Mouse (Mus musculus) MEL (cell line): ENCODE measurements around the gene Snd1. TPM values are rescaled to one million over a fixed set of nuclear protein-coding genes. Genes with fewer than 3 reads are reported as not detected.

Source experiments
- DNase-seq: peaks from one replicate; pipeline ENCODE4 v3.0.0; 2011; ENCODE audit warnings: low read depth, low spot score
- H3K27ac ChIP-seq: 2 replicates; pipeline ENCODE4 v1.5.1; 2012; ENCODE audit warnings: low read depth, mild to moderate bottlenecking, control low read depth, low read length, moderate library complexity; ENCODE audit not compliant: control insufficient read depth
- H3K27me3 ChIP-seq, 2 experiments: fragments of 150-350 bp in 1 of 2; sonication (generic) in 1 of 2; 2 replicates each; pipeline ENCODE4 v1.6.1; 2012; ENCODE audit warnings: low read length in 2 of 2, mild to moderate bottlenecking in 2 of 2, improper control_type of control experiment in 1 of 2, moderate library complexity in 1 of 2; ENCODE audit not compliant: insufficient read depth in 2 of 2, control insufficient read depth in 1 of 2
- H3K36me3 ChIP-seq, 2 experiments: 2 replicates each; pipeline ENCODE4 v1.6.1; 2012 to 2014; ENCODE audit warnings: low read length in 2 of 2, improper control_type of control experiment in 1 of 2, inconsistent platforms in 1 of 2, mild to moderate bottlenecking in 1 of 2; ENCODE audit not compliant: insufficient read depth in 2 of 2, control insufficient read depth in 1 of 2
- H3K4me1 ChIP-seq, 2 experiments: fragments of 150-350 bp in 1 of 2; sonication (generic) in 1 of 2; 2 replicates each; pipeline ENCODE4 v1.6.1; 2012; ENCODE audit warnings: low read length in 2 of 2, improper control_type of control experiment in 1 of 2, mild to moderate bottlenecking in 1 of 2; ENCODE audit not compliant: insufficient read depth in 2 of 2, control insufficient read depth in 1 of 2
- H3K4me3 ChIP-seq, 2 experiments: fragments of 150-350 bp in 1 of 2; sonication (generic) in 1 of 2; 2 replicates each; pipeline ENCODE4 v1.5.1; 2012; ENCODE audit warnings: low read depth in 2 of 2, low read length in 2 of 2, mild to moderate bottlenecking in 2 of 2, moderate library complexity in 2 of 2, control low read depth in 1 of 2, improper control_type of control experiment in 1 of 2; ENCODE audit not compliant: control insufficient read depth in 1 of 2, insufficient read depth in 1 of 2
- H3K79me2 ChIP-seq: 2 replicates; pipeline ENCODE4 v1.6.1; 2012; ENCODE audit warnings: mild to moderate bottlenecking, low read length, moderate library complexity; ENCODE audit not compliant: control insufficient read depth, poor library complexity, insufficient read depth
- H3K9ac ChIP-seq: 2 replicates; pipeline ENCODE4 v1.6.1; 2012; ENCODE audit warnings: low read depth, mild to moderate bottlenecking, control low read depth, low read length, moderate library complexity; ENCODE audit not compliant: control insufficient read depth, poor library complexity, severe bottlenecking
- H3K9me3 ChIP-seq: fragments of 150-350 bp; sonication (generic); replicated peaks from 2 replicates; pipeline ENCODE4 v1.6.1; 2012; ENCODE audit warnings: mild to moderate bottlenecking, low read length, improper control_type of control experiment, moderate library complexity; ENCODE audit not compliant: insufficient read depth
- CHD1 ChIP-seq: IDR thresholded peaks from 2 replicates; pipeline ENCODE4 v1.6.1; 2012; ENCODE audit warnings: low read depth, mild to moderate bottlenecking, inconsistent platforms, low read length, improper control_type of control experiment
- CHD2 ChIP-seq: IDR thresholded peaks from 2 replicates; pipeline ENCODE4 v1.6.1; 2011; ENCODE audit warnings: low read length, improper control_type of control experiment
- ELF1 ChIP-seq: IDR thresholded peaks from 2 replicates; pipeline ENCODE4 v1.6.1; 2014; ENCODE audit warnings: low read depth, mild to moderate bottlenecking, inconsistent platforms, low read length, improper control_type of control experiment, moderate library complexity
- EP300 ChIP-seq, 2 experiments: IDR thresholded peaks; 2 replicates each; pipeline ENCODE4 v1.6.1; 2011; ENCODE audit warnings: improper control_type of control experiment in 2 of 2, low read length in 2 of 2, low read depth in 1 of 2, mild to moderate bottlenecking in 1 of 2
- ETS1 ChIP-seq: IDR thresholded peaks from 2 replicates; pipeline ENCODE4 v1.6.1; 2012; ENCODE audit warnings: low read depth, mild to moderate bottlenecking, inconsistent platforms, low read length, improper control_type of control experiment, moderate library complexity
- GABPA ChIP-seq: IDR thresholded peaks from 2 replicates; pipeline ENCODE4 v1.6.1; 2012; ENCODE audit warnings: low read depth, mild to moderate bottlenecking, inconsistent platforms, low read length, improper control_type of control experiment, moderate library complexity
- JUND ChIP-seq: IDR thresholded peaks from 2 replicates; pipeline ENCODE4 v1.6.1; 2011; ENCODE audit warnings: low read depth, mild to moderate bottlenecking, improper control_type of control experiment, low read length
- KAT2A ChIP-seq: conservative IDR thresholded peaks from 2 replicates; pipeline ENCODE4 v1.6.1; 2012; ENCODE audit warnings: low read depth, low read length, improper control_type of control experiment, inconsistent platforms
- MAFK ChIP-seq: IDR thresholded peaks from 2 replicates; pipeline ENCODE4 v1.6.1; 2011; ENCODE audit warnings: low read depth, mild to moderate bottlenecking, low read length, improper control_type of control experiment, borderline replicate concordance
- MAZ ChIP-seq: IDR thresholded peaks from 2 replicates; pipeline ENCODE4 v1.6.1; 2012; ENCODE audit warnings: low read depth, mild to moderate bottlenecking, inconsistent platforms, low read length, improper control_type of control experiment
- MEF2A ChIP-seq: IDR thresholded peaks from 2 replicates; pipeline ENCODE4 v1.6.1; 2014; ENCODE audit warnings: low read depth, mild to moderate bottlenecking, inconsistent platforms, low read length, improper control_type of control experiment; ENCODE audit not compliant: poor library complexity, insufficient replicate concordance, severe bottlenecking; ENCODE audit errors: extremely low read depth
- MXI1 ChIP-seq: IDR thresholded peaks from 2 replicates; pipeline ENCODE4 v1.6.1; 2011; ENCODE audit warnings: mild to moderate bottlenecking, low read depth, low read length, improper control_type of control experiment
- NRF1 ChIP-seq: IDR thresholded peaks from 2 replicates; pipeline ENCODE4 v1.6.1; 2014; ENCODE audit warnings: low read depth, mild to moderate bottlenecking, inconsistent platforms, low read length, improper control_type of control experiment, moderate library complexity; ENCODE audit not compliant: poor library complexity, insufficient read depth, severe bottlenecking
- POLR2AphosphoS5 ChIP-seq: IDR thresholded peaks from 2 replicates; pipeline ENCODE4 v1.6.1; 2012; ENCODE audit warnings: low read depth, borderline replicate concordance, mild to moderate bottlenecking, inconsistent platforms, low read length, moderate library complexity, mixed read lengths
- RCOR1 ChIP-seq: IDR thresholded peaks from 2 replicates; pipeline ENCODE4 v1.6.1; 2012; ENCODE audit warnings: low read depth, mild to moderate bottlenecking, inconsistent platforms, low read length, improper control_type of control experiment
- SIN3A ChIP-seq: IDR thresholded peaks from 2 replicates; pipeline ENCODE4 v1.6.1; 2012; ENCODE audit warnings: low read length, improper control_type of control experiment, inconsistent platforms
- SMC3 ChIP-seq: IDR thresholded peaks from 2 replicates; pipeline ENCODE4 v1.6.1; 2011; ENCODE audit warnings: low read depth, low read length, improper control_type of control experiment
- TAL1 ChIP-seq: IDR thresholded peaks from 2 replicates; pipeline ENCODE4 v1.6.1; 2012; ENCODE audit warnings: mild to moderate bottlenecking, inconsistent platforms, low read length, moderate library complexity, mixed read lengths
- TBP ChIP-seq: IDR thresholded peaks from 2 replicates; pipeline ENCODE4 v1.8.0; 2011; ENCODE audit warnings: low read depth, low read length, improper control_type of control experiment
- TCF12 ChIP-seq: IDR thresholded peaks from 2 replicates; pipeline ENCODE4 v1.6.1; 2014; ENCODE audit warnings: low read depth, mild to moderate bottlenecking, inconsistent platforms, low read length, improper control_type of control experiment, moderate library complexity
- USF2 ChIP-seq, 2 experiments: IDR thresholded peaks; 2 replicates each; pipeline ENCODE4 v1.6.1; 2011 to 2012; ENCODE audit warnings: improper control_type of control experiment in 2 of 2, low read length in 2 of 2, borderline replicate concordance in 1 of 2, inconsistent platforms in 1 of 2, low read depth in 1 of 2, mild to moderate bottlenecking in 1 of 2; ENCODE audit not compliant: insufficient read depth in 1 of 2
- ZKSCAN1 ChIP-seq: IDR thresholded peaks from 2 replicates; pipeline ENCODE4 v1.6.1; 2012; ENCODE audit warnings: low read depth, mild to moderate bottlenecking, inconsistent platforms, low read length, improper control_type of control experiment, moderate library complexity
- ZMIZ1 ChIP-seq: IDR thresholded peaks from 2 replicates; pipeline ENCODE4 v1.6.1; 2012; ENCODE audit warnings: low read depth, mild to moderate bottlenecking, inconsistent platforms, low read length, improper control_type of control experiment, moderate library complexity
- ZNF384 ChIP-seq: IDR thresholded peaks from 2 replicates; pipeline ENCODE4 v1.6.1; 2012; ENCODE audit warnings: low read depth, mild to moderate bottlenecking, inconsistent platforms, low read length, improper control_type of control experiment
- polyA plus RNA-seq, 2 experiments: library from polyadenylated mRNA; stranded (reverse) in 1 of 2; unstranded in 1 of 2; fragments of >175 nt in 1 of 2; fragments of >200 nt in 1 of 2; gene quantifications; 2 replicates each; pipeline versions ENCODE4 v1.2.1 to v1.2.4; 2012; ENCODE audit warnings: low replicate concordance in 2 of 2, low read depth in 1 of 2; ENCODE audit not compliant: insufficient read length in 2 of 2, insufficient read depth in 1 of 2, missing spikeins in 1 of 2
- total RNA-seq: library from RNA; depleted of rRNA; stranded (reverse); fragments of 300-350 nt; gene quantifications from 2 replicates; pipeline ENCODE4 v1.2.3, GENCODE M21; 2012

Snd1 gene
- total and polyA plus RNA-seq, 3 experiments: 192 to 280 TPM; not detected in 1

DNA sequence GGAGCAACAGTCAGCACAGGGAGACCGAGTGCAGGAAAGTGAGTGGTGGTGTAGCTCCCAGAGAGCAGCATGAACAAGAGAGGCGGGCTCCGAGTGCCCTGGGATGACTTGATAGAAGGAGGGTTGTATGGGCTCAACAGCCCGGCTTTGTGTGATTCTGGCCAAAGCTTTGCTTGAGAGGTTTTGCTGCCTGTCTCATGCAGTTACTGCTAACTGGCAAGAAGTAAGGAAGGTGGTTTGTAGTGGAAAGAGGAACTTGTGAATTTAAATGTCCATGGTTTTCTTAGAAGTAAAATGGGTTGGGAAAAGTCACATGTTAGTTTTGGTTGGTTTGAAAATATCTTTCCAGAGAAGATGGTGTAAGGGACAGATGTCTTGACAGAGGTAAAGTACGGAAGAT lies 15.7 kb downstream of the Snd1 start:
- Histone ChIP-seq H3K27ac (no peak overlapping the region), H3K9ac (no peak overlapping the region), H3K4me3 (no peak overlapping the region)
- TF ChIP-seq RCOR1: no peak
- TF ChIP-seq TAL1: 0 out of 2 replicates have a peak, but pooled peaks have one; percentile 4
- TF ChIP-seq SIN3A: 0 out of 2 replicates have a peak, but pooled peaks have one; percentile 41
- TF ChIP-seq MXI1: peak; percentile 73
- TF ChIP-seq, all 39 proteins: peak for 3
- Histone ChIP-seq H3K4me1 (peaks cover 6 to 9% of the 10 kb centered on the region in 2 experiments; a peak in 2 of 4 replicates), H3K27me3 (no peaks in the 10 kb centered on the region), H3K79me2 (peaks cover 45% of the 10 kb centered on the region), H3K36me3 (peaks cover 22 to 36% of the 10 kb centered on the region in 2 experiments), H3K9me3 (no peaks in the 10 kb centered on the region)
- DNase-seq: peak; percentile 50

DNA sequence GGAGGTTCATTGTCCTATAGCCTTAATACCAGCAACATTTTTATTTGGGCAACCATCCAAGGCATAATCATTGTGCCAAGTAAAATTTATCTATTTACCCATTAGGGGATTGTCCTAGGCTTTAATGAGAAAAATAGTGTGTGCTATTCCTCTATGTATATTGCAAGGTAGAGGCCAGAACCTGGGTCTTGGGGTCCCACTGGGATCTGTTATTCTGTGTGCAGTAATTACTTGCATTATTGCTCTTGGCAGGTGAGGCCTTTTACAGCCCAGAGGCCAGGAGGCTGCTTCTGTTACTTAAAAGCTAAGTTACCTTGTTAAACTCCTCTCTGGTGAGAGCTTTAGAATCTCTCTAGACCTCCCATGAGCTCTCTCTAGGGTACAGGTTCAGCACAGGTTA lies 16.3 kb downstream of the Snd1 start:
- TF ChIP-seq TBP (no peak), KAT2A (no peak), GABPA (no peak), MEF2A (no peak), ELF1 (no peak), RCOR1 (no peak)
- peaks cover 39% of the 10 kb centered on the region for H3K79me2 ChIP-seq
- DNase-seq: no peak
- no peak overlapping the region for H3K27ac ChIP-seq
- H3K36me3 ChIP-seq: peaks cover 19 to 30% of the 10 kb centered on the region in 2 experiments
- H3K4me1 ChIP-seq: peaks cover 4 to 9% of the 10 kb centered on the region in 2 experiments; a peak in 2 of 4 replicates
- H3K9ac ChIP-seq: no peak overlapping the region
- H3K9me3 ChIP-seq: no peaks in the 10 kb centered on the region
- H3K4me3 ChIP-seq: no peak overlapping the region
- H3K27me3 ChIP-seq: no peaks in the 10 kb centered on the region

DNA sequence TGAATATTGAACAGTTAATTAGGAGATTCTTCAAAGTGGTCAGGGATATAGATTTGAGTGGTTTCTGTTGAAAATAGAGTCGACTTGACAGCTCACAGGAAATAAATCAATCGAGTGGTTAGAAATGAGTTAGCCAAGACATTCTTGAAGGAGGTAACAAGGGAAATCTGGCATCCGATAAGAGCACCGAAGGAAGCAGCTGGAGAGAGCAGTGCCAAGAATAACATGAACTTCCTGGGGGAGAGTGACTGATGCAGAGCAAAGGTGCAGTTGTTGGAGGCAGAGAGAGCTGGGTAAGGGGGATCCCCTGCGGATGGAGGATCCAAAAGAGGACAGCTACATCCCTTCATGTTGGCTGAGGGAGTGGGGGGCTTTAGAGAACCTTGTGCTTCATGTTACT lies 22.9 kb downstream of the Snd1 start:
- H3K9me3 ChIP-seq: no peaks in the 10 kb centered on the region
- no peak overlapping the region for H3K4me3 ChIP-seq
- H3K9ac ChIP-seq: no peak overlapping the region
- H3K36me3 ChIP-seq: peaks cover 16 to 18% of the 10 kb centered on the region in 2 experiments
- H3K4me1 ChIP-seq: peaks cover 2 to 12% of the 10 kb centered on the region in 2 experiments
- no peaks in the 10 kb centered on the region for H3K27me3 ChIP-seq
- peak; percentile 60 for DNase-seq
- H3K79me2 ChIP-seq: peaks cover 17% of the 10 kb centered on the region
- no peak overlapping the region for H3K27ac ChIP-seq
- TF ChIP-seq MEF2A (no peak), MAFK (0 out of 2 replicates have a peak, but pooled peaks have one; percentile 14), ZNF384 (no peak), ETS1 (peak; percentile 91), MAZ (no peak), TCF12 (peak; percentile 74), TAL1 (peak; percentile 91), SIN3A (peak; percentile 53), RCOR1 (peak; percentile 89), SMC3 (no peak), ZMIZ1 (no peak), JUND (no peak), NRF1 (no peak), CHD1 (no peak), USF2 (IDR thresholded peaks at IDR 0.05; ENCODE audit: borderline replicate concordance in 1 of 2, insufficient read depth in 1 of 2, low read depth in 1 of 2, low read length in 2 of 2) (no peak), EP300 (IDR thresholded peaks at IDR 0.05; ENCODE audit: low read depth in 1 of 2, low read length in 2 of 2) (peak; percentile 74 to 75), POLR2AphosphoS5 (no peak), ZKSCAN1 (no peak), CHD2 (no peak), KAT2A (no peak), ELF1 (no peak)
